Comparison of ENCODE assay signal across 8 mouse cellular contexts in the genomic region with DNA sequence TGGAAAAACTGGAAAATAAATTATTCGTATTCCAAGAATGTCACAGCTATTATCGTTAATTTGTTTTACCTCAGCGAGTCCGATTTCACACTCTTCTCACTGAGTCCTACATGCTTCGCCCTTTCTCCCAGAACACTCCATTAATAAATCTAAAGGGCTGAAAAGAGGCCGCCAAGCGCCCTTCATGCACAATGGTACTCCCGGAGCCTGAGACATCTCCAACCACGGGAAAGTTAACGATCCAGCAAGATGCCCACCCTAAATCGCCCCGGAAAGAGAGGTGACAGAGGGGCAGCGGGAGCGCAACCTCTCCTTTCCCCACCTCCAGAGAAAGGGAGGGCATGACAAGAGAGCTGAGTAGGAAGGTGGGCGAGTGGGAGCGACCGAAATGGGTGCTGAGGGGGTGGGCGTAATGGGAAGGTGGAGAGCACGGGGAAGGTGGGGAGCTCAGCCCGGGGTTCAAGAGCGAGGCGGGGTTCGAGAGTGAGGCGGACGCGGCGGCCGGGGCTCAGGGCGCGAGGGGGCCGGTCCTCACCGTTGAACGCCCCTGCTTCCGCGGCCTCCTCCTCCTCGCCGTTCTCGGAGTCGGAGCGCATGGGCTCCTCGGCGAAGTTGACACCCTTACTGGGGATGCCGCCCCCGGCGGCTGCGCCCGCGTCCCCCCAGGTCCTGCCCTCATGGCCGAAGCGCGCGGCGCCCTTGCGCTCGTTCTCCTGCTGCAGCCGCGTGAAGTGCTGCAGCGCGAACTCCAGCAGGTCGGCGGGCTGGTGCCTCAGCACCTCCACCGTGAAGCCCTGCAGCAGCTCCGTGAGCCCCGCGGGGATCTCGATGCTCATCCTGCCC. TPM values are rescaled to one million over a fixed set of nuclear protein-coding genes. Genes with fewer than 3 reads are reported as not detected.
DNase-seq lines count a peak whose midpoint lies in the region; ATAC-seq and TF ChIP-seq lines count a peak whose summit lies in the region.

No protein-coding gene starts in this region.

- no peak for TF ChIP-seq CTCF in lung, embryonic 14.5 days (IDR thresholded peaks at IDR 0.05; ENCODE audit: low read depth)

- peak overlapping the region; percentile 77 for H3K4me2 ChIP-seq in lung, embryonic 14.5 days
- H3K4me2 ChIP-seq in heart, embryonic 16.5 days (ENCODE audit: low read depth, low read length) = peak overlapping the region; percentile 94
- peak overlapping the region; percentile 84 for H3K4me2 ChIP-seq in liver, embryonic 15.5 days

- H3K27ac ChIP-seq in lung, embryonic 14.5 days (ENCODE audit: low read depth) = peak overlapping the region; percentile 93
- H3K27ac ChIP-seq in heart, embryonic 16.5 days (ENCODE audit: low read length) = peak overlapping the region; percentile 79
- peak overlapping the region; percentile 98 for H3K27ac ChIP-seq in liver, embryonic 15.5 days (replicated peaks)

- no peaks in the 10 kb centered on the region for H3K36me3 ChIP-seq in lung, embryonic 14.5 days (ENCODE audit: insufficient read depth)
- H3K36me3 ChIP-seq in heart, embryonic 16.5 days (ENCODE audit: control insufficient read depth, insufficient read depth) = no peaks in the 10 kb centered on the region
- peaks cover 17% of the 10 kb centered on the region for H3K36me3 ChIP-seq in liver, embryonic 15.5 days (replicated peaks)

- no peaks in the 10 kb centered on the region for H3K9me3 ChIP-seq in lung, embryonic 14.5 days (ENCODE audit: low read depth, low read length)
- no peaks in the 10 kb centered on the region for H3K9me3 ChIP-seq in heart, embryonic 16.5 days (replicated peaks; ENCODE audit: control insufficient read depth, low read length)
- no peaks in the 10 kb centered on the region for H3K9me3 ChIP-seq in liver, embryonic 15.5 days (replicated peaks)

- H3K4me1 ChIP-seq in lung, embryonic 14.5 days (ENCODE audit: insufficient read depth) = no peaks in the 10 kb centered on the region
- H3K4me1 ChIP-seq in heart, embryonic 16.5 days (ENCODE audit: control insufficient read depth, insufficient read depth, low read length) = peaks cover 5% of the 10 kb centered on the region; the same call in 1 of the 2 replicates
- peaks cover 55% of the 10 kb centered on the region for H3K4me1 ChIP-seq in liver, embryonic 15.5 days (replicated peaks)

- H3K4me3 ChIP-seq in lung, embryonic 14.5 days (ENCODE audit: low read depth, low read length) = peak overlapping the region; percentile 83
- peak overlapping the region; percentile 78 for H3K4me3 ChIP-seq in heart, embryonic 16.5 days (ENCODE audit: low read length)
- peak overlapping the region; percentile 100 for H3K4me3 ChIP-seq in liver, embryonic 15.5 days (replicated peaks)

- peak; percentile 54 for DNase-seq in adrenal gland, adult 2 months
- DNase-seq in adrenal gland, postnatal 10 days = no peak
- peak; percentile 70 for DNase-seq in lung, embryonic 14.5 days
- DNase-seq in lung, postnatal 36 days = no peak
- DNase-seq in embryo, embryonic 9.5 days (ENCODE audit: extremely low spot score) = peak; percentile 86
- peak; percentile 40 to 42 for DNase-seq in right cerebral cortex, postnatal 36 days (ENCODE audit: low spot score in 2 of 2)

- H3K9ac ChIP-seq in lung, embryonic 14.5 days = peak overlapping the region; percentile 84
- H3K9ac ChIP-seq in heart, embryonic 16.5 days (ENCODE audit: low read length) = peak overlapping the region; percentile 79
- peak overlapping the region; percentile 100 for H3K9ac ChIP-seq in liver, embryonic 15.5 days

- no peaks in the 10 kb centered on the region for H3K27me3 ChIP-seq in lung, embryonic 14.5 days (ENCODE audit: insufficient read depth, low read length)
- H3K27me3 ChIP-seq in heart, embryonic 16.5 days (ENCODE audit: control insufficient read depth, insufficient read depth, low read length) = no peaks in the 10 kb centered on the region
- H3K27me3 ChIP-seq in liver, embryonic 15.5 days = no peaks in the 10 kb centered on the region

- under 1% methylated on average over 65 of the region's 66 CpGs for WGBS in lung, embryonic 14.5 days
- WGBS in heart, embryonic 16.5 days = under 1% methylated on average over 64 of the region's 66 CpGs
- under 1% methylated on average over 65 of the region's 66 CpGs for WGBS in liver, embryonic 15.5 days (ENCODE audit: insufficient replicate concordance)

- peak; percentile 86 for ATAC-seq in lung, embryonic 14.5 days (ENCODE audit: insufficient read depth)
- ATAC-seq in heart, embryonic 16.5 days (replicated peaks; ENCODE audit: extremely low read depth, insufficient read depth, low FRiP score) = peak; percentile 70
- ATAC-seq in liver, embryonic 15.5 days (ENCODE audit: insufficient read depth) = peak; percentile 59

RNA-seq across cellular contexts. Expression of a gene that starts 0.6 kb away (rescaled TPM):
- 100 to 1,000 TPM; 336 to 511 TPM for total RNA-seq in adrenal gland, adult 2 months (2021)
- polyA plus RNA-seq in adrenal gland, adult 2 months (2012; rRNA removed) = 134 and 196 TPM in 2 replicates
- 100 to 1,000 TPM; 574 to 579 TPM for total RNA-seq in adrenal gland, postnatal 10 days (2021)
- polyA plus RNA-seq in lung, embryonic 14.5 days (2014; fragmentation: Nextera tagmentation; extraction: Ambion mirVana) = 31.6 and 31.9 TPM in 2 replicates
- polyA plus RNA-seq in heart, embryonic 16.5 days (2015; fragmentation: Nextera tagmentation; extraction: Ambion mirVana) = 9.4 and 10.2 TPM in 2 replicates
- polyA plus RNA-seq in liver, embryonic 15.5 days (2015; fragmentation: Nextera tagmentation; extraction: Ambion mirVana) = 66.8 and 70.4 TPM in 2 replicates

Comparison
In these comparisons a context has a peak if more than half of its experiments do, and no peak if none do; other contexts are left out.
1. DNase-seq: peak in adrenal gland, adult 2 months (single experiment), lung, embryonic 14.5 days (single experiment), embryo, embryonic 9.5 days (single experiment) and right cerebral cortex, postnatal 36 days (2 of 2); none in adrenal gland, postnatal 10 days (single experiment) and lung, postnatal 36 days (single experiment).
2. Peak in every context shown above with its lines, with median percentiles within 50 percentile points of each other: ATAC-seq, H3K27ac ChIP-seq, H3K4me2 ChIP-seq, H3K4me3 ChIP-seq and H3K9ac ChIP-seq.